Mouse (Mus musculus): ENCODE measurements around the gene Lalba. TPM values are rescaled to one million over a fixed set of nuclear protein-coding genes. Genes with fewer than 3 reads are reported as not detected.
A peak's percentile ranks its signal among the peaks of the same experiment; 100 is the strongest.

Gene Lalba
- polyA plus RNA-seq, 1 experiment from 2014 or later, result 0.25 TPM

- WGBS, result 85% methylated on average over 9 of the region's 9 CpGs
- Histone ChIP-seq H3K27ac (ENCODE audit: low read depth, low read length) (no peak overlapping the region), H3K36me3 (ENCODE audit: control insufficient read depth, insufficient read depth, low read length) (no peaks in the 10 kb centered on the region), H3K4me2 (ENCODE audit: low read depth, low read length, severe bottlenecking) (no peak overlapping the region), H3K4me1 (replicated peaks; ENCODE audit: control insufficient read depth, insufficient read depth, low read length) (no peaks in the 10 kb centered on the region; the same call in 1 of the 2 replicates), H3K27me3 (ENCODE audit: control insufficient read depth, insufficient read depth, low read length) (no peaks in the 10 kb centered on the region), H3K4me3 (ENCODE audit: low read depth, low read length) (no peak overlapping the region), H3K9ac (ENCODE audit: low read length) (no peak overlapping the region), H3K9me3 (ENCODE audit: control insufficient read depth, low read length) (no peaks in the 10 kb centered on the region)
- DNase-seq (ENCODE audit: low spot score) (no peak), ATAC-seq (replicated peaks; ENCODE audit: low FRiP score) (no peak)
Observed at GRCm38 (mm10) chr15:98506253-98506957, 23.9 kb upstream of the Lalba start.

DNA sequence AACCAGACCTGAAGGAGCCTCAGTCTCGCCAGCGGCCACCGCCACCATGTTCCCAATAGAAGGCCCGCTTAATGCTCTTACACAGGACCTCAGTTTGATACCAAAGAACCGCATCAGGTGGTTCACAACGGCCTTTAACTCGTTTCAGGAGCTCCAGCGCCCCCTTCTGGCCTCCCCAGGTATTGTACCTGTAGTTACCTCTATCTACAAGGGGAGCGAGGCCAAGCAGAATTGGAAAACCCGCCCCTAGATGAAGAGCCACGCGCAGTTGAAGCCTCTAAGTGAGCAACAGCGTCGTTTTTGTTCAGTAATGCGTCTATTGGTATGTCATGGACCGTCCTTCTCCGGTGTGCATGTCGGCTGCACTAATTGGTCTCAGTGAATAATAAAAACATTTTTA lies 22.0 kb upstream of the Lalba start:
- DNase-seq (ENCODE audit: low spot score) (peak; percentile 87), ATAC-seq (replicated peaks; ENCODE audit: low FRiP score) (no peak)
- Histone ChIP-seq H3K4me2 (ENCODE audit: low read depth, low read length, severe bottlenecking) (no peak overlapping the region), H3K9ac (ENCODE audit: low read length) (no peak overlapping the region), H3K27me3 (ENCODE audit: control insufficient read depth, insufficient read depth, low read length) (no peaks in the 10 kb centered on the region), H3K4me1 (replicated peaks; ENCODE audit: control insufficient read depth, insufficient read depth, low read length) (no peaks in the 10 kb centered on the region), H3K36me3 (ENCODE audit: control insufficient read depth, insufficient read depth, low read length) (no peaks in the 10 kb centered on the region), H3K9me3 (ENCODE audit: control insufficient read depth, low read length) (no peaks in the 10 kb centered on the region), H3K4me3 (ENCODE audit: low read depth, low read length) (no peak overlapping the region), H3K27ac (ENCODE audit: low read depth, low read length) (no peak overlapping the region)
- 12% methylated on average over 18 of the region's 18 CpGs for WGBS

DNA sequence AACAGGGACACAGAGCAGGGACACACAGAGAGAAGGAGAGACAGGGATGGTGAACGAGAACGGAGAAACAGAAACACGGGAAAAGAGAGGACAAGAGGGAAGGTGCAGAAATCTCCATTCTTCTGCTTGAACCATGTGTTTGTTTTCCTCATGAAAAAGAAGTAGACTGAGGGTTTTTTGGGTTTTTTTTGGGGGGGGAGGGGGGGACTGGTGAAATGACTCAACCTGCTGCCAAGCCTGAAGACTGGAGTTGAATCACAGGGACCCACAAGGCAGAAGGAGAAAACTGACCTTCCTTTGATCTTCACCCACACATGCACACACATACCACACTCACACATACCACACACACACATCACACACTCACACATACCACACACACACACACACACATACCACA lies 20.8 kb upstream of the Lalba start:
- H3K4me1 ChIP-seq (replicated peaks; ENCODE audit: control insufficient read depth, insufficient read depth, low read length), result no peaks in the 10 kb centered on the region
- DNase-seq (ENCODE audit: low spot score) (no peak), ATAC-seq (replicated peaks; ENCODE audit: low FRiP score) (no peak)
- no peaks in the 10 kb centered on the region for H3K9me3 ChIP-seq (ENCODE audit: control insufficient read depth, low read length)
- no peak overlapping the region for H3K27ac ChIP-seq (ENCODE audit: low read depth, low read length)
- H3K27me3 ChIP-seq (ENCODE audit: control insufficient read depth, insufficient read depth, low read length), result no peaks in the 10 kb centered on the region
- H3K4me2 ChIP-seq (ENCODE audit: low read depth, low read length, severe bottlenecking), result no peak overlapping the region
- H3K9ac ChIP-seq (ENCODE audit: low read length), result no peak overlapping the region
- WGBS, result 85% methylated on average over 3 of the region's 3 CpGs
- H3K36me3 ChIP-seq (ENCODE audit: control insufficient read depth, insufficient read depth, low read length), result no peaks in the 10 kb centered on the region
- H3K4me3 ChIP-seq (ENCODE audit: low read depth, low read length), result no peak overlapping the region

DNA sequence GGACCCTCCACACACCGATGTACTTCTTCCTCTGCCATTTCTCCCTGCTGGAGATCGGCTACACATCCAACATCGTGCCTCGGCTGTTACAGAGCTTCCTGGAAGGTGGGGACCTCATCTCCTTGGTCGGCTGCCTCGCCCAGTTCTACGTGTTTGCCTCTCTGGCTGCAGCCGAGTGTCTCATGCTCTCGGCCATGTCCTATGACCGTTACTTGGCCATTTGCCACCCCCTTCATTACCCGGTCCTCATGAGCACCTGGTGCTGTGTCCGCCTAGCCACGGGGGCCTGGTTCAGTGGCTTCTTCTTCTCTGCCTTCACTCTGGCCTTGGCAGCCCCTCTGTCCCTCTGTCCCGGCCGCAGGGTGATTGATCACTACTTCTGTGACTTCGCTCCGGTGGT lies 15.1 kb upstream of the Lalba start:
- Histone ChIP-seq H3K9me3 (ENCODE audit: control insufficient read depth, low read length) (no peaks in the 10 kb centered on the region), H3K27me3 (ENCODE audit: control insufficient read depth, insufficient read depth, low read length) (no peaks in the 10 kb centered on the region), H3K27ac (ENCODE audit: low read depth, low read length) (no peak overlapping the region), H3K36me3 (ENCODE audit: control insufficient read depth, insufficient read depth, low read length) (no peaks in the 10 kb centered on the region), H3K9ac (ENCODE audit: low read length) (no peak overlapping the region), H3K4me3 (ENCODE audit: low read depth, low read length) (no peak overlapping the region), H3K4me2 (ENCODE audit: low read depth, low read length, severe bottlenecking) (no peak overlapping the region), H3K4me1 (replicated peaks; ENCODE audit: control insufficient read depth, insufficient read depth, low read length) (no peaks in the 10 kb centered on the region)
- whole genome bisulfite sequencing, result 90% methylated on average over 17 of the region's 17 CpGs
- ATAC-seq (replicated peaks; ENCODE audit: low FRiP score), result no peak
- no peak for DNase-seq (ENCODE audit: low spot score)

DNA sequence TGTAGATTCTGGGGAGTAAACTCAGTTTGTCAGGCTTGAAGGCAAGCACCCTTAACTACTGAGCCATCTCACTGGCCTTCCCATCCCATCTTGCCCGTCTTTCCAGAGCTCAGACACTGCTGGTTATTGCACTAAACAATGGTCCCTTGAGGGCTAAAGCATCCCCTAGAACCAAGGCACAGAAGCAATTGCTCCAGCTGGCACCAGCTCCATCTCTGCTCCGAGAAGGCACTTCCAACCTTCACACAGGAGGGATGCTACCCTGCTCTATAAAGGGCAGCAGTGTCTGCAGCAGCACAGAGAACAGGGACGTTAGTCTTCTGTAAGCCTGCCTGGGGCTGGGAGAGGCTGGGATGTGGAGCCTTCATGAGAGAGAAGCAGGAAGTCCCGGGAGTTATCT lies 9.6 kb upstream of the Lalba start, which contains the start of gene Olfr279:
Gene Olfr279, plus strand, starts transcription at position 301 of the 400 bp plus-strand sequence.
- no peak within 1 kb of the TSS for H3K27ac ChIP-seq (ENCODE audit: low read depth, low read length)
- WGBS, result 55% methylated on average over 4 of the region's 4 CpGs
- H3K9ac ChIP-seq (ENCODE audit: low read length), result no peak within 1 kb of the TSS
- no peak for DNase-seq (ENCODE audit: low spot score)
- H3K27me3 ChIP-seq (ENCODE audit: control insufficient read depth, insufficient read depth, low read length), result no peaks in the 10 kb centered on the region
- no peaks in the 10 kb centered on the region for H3K9me3 ChIP-seq (ENCODE audit: control insufficient read depth, low read length)
- ATAC-seq (replicated peaks; ENCODE audit: low FRiP score), result no peak
- H3K4me2 ChIP-seq (ENCODE audit: low read depth, low read length, severe bottlenecking), result no peak within 1 kb of the TSS
- no peak within 1 kb of the TSS for H3K4me3 ChIP-seq (ENCODE audit: low read depth, low read length)
- H3K36me3 ChIP-seq (ENCODE audit: control insufficient read depth, insufficient read depth, low read length), result no peaks in the 10 kb centered on the region
- H3K4me1 ChIP-seq (replicated peaks; ENCODE audit: control insufficient read depth, insufficient read depth, low read length), result no peaks in the 10 kb centered on the region

DNA sequence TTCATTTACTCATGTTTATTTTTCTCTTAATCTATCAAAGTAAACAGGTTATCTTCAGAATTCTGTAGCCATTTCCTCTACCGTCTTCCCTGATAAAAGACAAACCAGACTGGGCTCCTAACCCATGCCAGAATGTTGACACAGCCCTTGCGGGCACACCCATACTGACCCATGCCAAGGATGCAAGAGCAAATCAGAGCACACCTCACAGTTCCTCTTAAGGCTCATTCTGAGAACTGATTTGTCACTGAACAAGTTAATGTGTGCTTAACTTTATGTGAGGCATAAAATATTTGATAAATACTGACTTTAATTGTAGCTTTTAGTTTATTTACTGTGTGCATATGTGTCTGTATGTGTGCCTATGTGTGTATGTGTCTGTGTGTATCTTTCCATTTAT lies 8.8 kb upstream of the Lalba start:
- Histone ChIP-seq H3K4me1 (replicated peaks; ENCODE audit: control insufficient read depth, insufficient read depth, low read length) (no peaks in the 10 kb centered on the region), H3K4me2 (ENCODE audit: low read depth, low read length, severe bottlenecking) (no peak overlapping the region), H3K27ac (ENCODE audit: low read depth, low read length) (no peak overlapping the region), H3K4me3 (ENCODE audit: low read depth, low read length) (no peak overlapping the region), H3K36me3 (ENCODE audit: control insufficient read depth, insufficient read depth, low read length) (no peaks in the 10 kb centered on the region), H3K27me3 (ENCODE audit: control insufficient read depth, insufficient read depth, low read length) (no peaks in the 10 kb centered on the region), H3K9me3 (ENCODE audit: control insufficient read depth, low read length) (no peaks in the 10 kb centered on the region), H3K9ac (ENCODE audit: low read length) (no peak overlapping the region)
- ATAC-seq (replicated peaks; ENCODE audit: low FRiP score) (no peak), DNase-seq (ENCODE audit: low spot score) (no peak)
- 86% methylated on average over 2 of the region's 2 CpGs for WGBS

GRCm38 (mm10) chr15:98486433-98487021 lies 4.0 kb upstream of the Lalba start:
- H3K27ac ChIP-seq (ENCODE audit: low read depth, low read length), result no peak overlapping the region
- ATAC-seq (replicated peaks; ENCODE audit: low FRiP score) (no peak), DNase-seq (ENCODE audit: low spot score) (no peak)
- no peak overlapping the region for H3K9ac ChIP-seq (ENCODE audit: low read length)
- H3K9me3 ChIP-seq (ENCODE audit: control insufficient read depth, low read length), result no peaks in the 10 kb centered on the region
- H3K4me2 ChIP-seq (ENCODE audit: low read depth, low read length, severe bottlenecking), result no peak overlapping the region
- 96% methylated on average over 8 of the region's 8 CpGs for WGBS
- no peaks in the 10 kb centered on the region for H3K4me1 ChIP-seq (replicated peaks; ENCODE audit: control insufficient read depth, insufficient read depth, low read length)
- H3K27me3 ChIP-seq (ENCODE audit: control insufficient read depth, insufficient read depth, low read length), result no peaks in the 10 kb centered on the region
- H3K4me3 ChIP-seq (ENCODE audit: low read depth, low read length), result no peak overlapping the region
- no peaks in the 10 kb centered on the region for H3K36me3 ChIP-seq (ENCODE audit: control insufficient read depth, insufficient read depth, low read length)

GRCm38 (mm10) chr15:98483907-98484886 lies 1.7 kb upstream of the Lalba start:
- WGBS, result 82% methylated on average over 18 of the region's 18 CpGs

More at GRCm38 (mm10) chr15:98483907-98484886, 1.7 kb upstream of the Lalba start:
- no peak overlapping the region for H3K9ac ChIP-seq (ENCODE audit: low read length)
- ATAC-seq (replicated peaks; ENCODE audit: low FRiP score) (no peak), DNase-seq (ENCODE audit: low spot score) (no peak)
- no peaks in the 10 kb centered on the region for H3K27me3 ChIP-seq (ENCODE audit: control insufficient read depth, insufficient read depth, low read length)
- no peak overlapping the region for H3K4me3 ChIP-seq (ENCODE audit: low read depth, low read length)
- no peak overlapping the region for H3K4me2 ChIP-seq (ENCODE audit: low read depth, low read length, severe bottlenecking)
- no peak overlapping the region for H3K27ac ChIP-seq (ENCODE audit: low read depth, low read length)
- H3K9me3 ChIP-seq (ENCODE audit: control insufficient read depth, low read length), result no peaks in the 10 kb centered on the region
- no peaks in the 10 kb centered on the region for H3K4me1 ChIP-seq (replicated peaks; ENCODE audit: control insufficient read depth, insufficient read depth, low read length)
- H3K36me3 ChIP-seq (ENCODE audit: control insufficient read depth, insufficient read depth, low read length), result no peaks in the 10 kb centered on the region

Measured in forebrain, embryonic 11.5 days (tissue).